Mouse (Mus musculus): Measurements from ENCODE around the gene Hif3a. TPM values are rescaled to one million over a fixed set of nuclear protein-coding genes. Genes with fewer than 3 reads are reported as not detected.

The Hif3a gene
- polyA plus RNA-seq, 1 experiment, result 1.9 TPM

GRCm38 (mm10) chr7:17002375-17003195 is 59.6 kb downstream of the Hif3a start:
- Histone ChIP-seq H3K36me3 (ENCODE audit: control insufficient read depth, insufficient read depth, low read length) (peaks cover 29% of the 10 kb centered on the region), H3K4me3 (ENCODE audit: extremely low read depth, insufficient read depth, insufficient read length) (no peak overlapping the region), H3K27me3 (ENCODE audit: control insufficient read depth, insufficient read depth, low read length) (no peaks in the 10 kb centered on the region), H3K27ac (ENCODE audit: insufficient read depth, low read length) (no peak overlapping the region), H3K4me1 (ENCODE audit: control insufficient read depth, insufficient read depth, insufficient read length) (no peaks in the 10 kb centered on the region)
- WGBS, result 21% methylated on average over 7 of the region's 7 CpGs
- TF ChIP-seq CTCF (IDR thresholded peaks at IDR 0.05; ENCODE audit: extremely low read depth, insufficient read depth, insufficient read length, insufficient replicate concordance), result peak; percentile 90; the same call in 1 of the 2 replicates
- TF ChIP-seq POLR2A (IDR thresholded peaks at IDR 0.05; ENCODE audit: low read depth, low read length), result no peak
- peak; percentile 62 to 70 for DNase-seq (ENCODE audit: low read depth in 1 of 2, low spot score in 2 of 2)

GRCm38 (mm10) chr7:16999650-17000049 is 62.6 kb downstream of the Hif3a start:
- no peak overlapping the region for H3K27ac ChIP-seq (ENCODE audit: insufficient read depth, low read length)
- TF ChIP-seq CTCF (IDR thresholded peaks at IDR 0.05; ENCODE audit: extremely low read depth, insufficient read depth, insufficient read length, insufficient replicate concordance) (peak; percentile 98), POLR2A (IDR thresholded peaks at IDR 0.05; ENCODE audit: low read depth, low read length) (no peak)
- no peaks in the 10 kb centered on the region for H3K4me1 ChIP-seq (ENCODE audit: control insufficient read depth, insufficient read depth, insufficient read length)
- H3K36me3 ChIP-seq (ENCODE audit: control insufficient read depth, insufficient read depth, low read length), result peaks cover 7% of the 10 kb centered on the region
- 33% methylated on average over 4 of the region's 4 CpGs for WGBS
- no peaks in the 10 kb centered on the region for H3K27me3 ChIP-seq (ENCODE audit: control insufficient read depth, insufficient read depth, low read length)
- no peak overlapping the region for H3K4me3 ChIP-seq (ENCODE audit: extremely low read depth, insufficient read depth, insufficient read length)
- DNase-seq (ENCODE audit: low read depth in 1 of 2, low spot score in 2 of 2), result peak; percentile 39 to 78

- no peak for DNase-seq (ENCODE audit: low read depth in 1 of 2, low spot score in 2 of 2)
- Histone ChIP-seq H3K36me3 (ENCODE audit: control insufficient read depth, insufficient read depth, low read length) (peaks cover 4% of the 10 kb centered on the region; the same call in 1 of the 2 replicates), H3K27me3 (ENCODE audit: control insufficient read depth, insufficient read depth, low read length) (no peaks in the 10 kb centered on the region), H3K4me1 (ENCODE audit: control insufficient read depth, insufficient read depth, insufficient read length) (no peaks in the 10 kb centered on the region), H3K27ac (ENCODE audit: insufficient read depth, low read length) (no peak overlapping the region), H3K4me3 (ENCODE audit: extremely low read depth, insufficient read depth, insufficient read length) (no peak overlapping the region)
- 78% methylated on average over 4 of the region's 4 CpGs for WGBS
- no peak for TF ChIP-seq POLR2A (IDR thresholded peaks at IDR 0.05; ENCODE audit: low read depth, low read length)
- TF ChIP-seq CTCF (IDR thresholded peaks at IDR 0.05; ENCODE audit: extremely low read depth, insufficient read depth, insufficient read length, insufficient replicate concordance), result no peak
Measured at GRCm38 (mm10) chr7:16999233-16999632, 63.0 kb downstream of the Hif3a start.

GRCm38 (mm10) chr7:16995345-16995744 is 66.9 kb downstream of the Hif3a start:
- H3K4me3 ChIP-seq (ENCODE audit: extremely low read depth, insufficient read depth, insufficient read length), result no peak overlapping the region
- 85% methylated on average over 4 of the region's 4 CpGs for WGBS

GRCm38 (mm10) chr7:16994400-16994799 is 67.8 kb downstream of the Hif3a start:
- 0 out of 2 replicates have a peak, but pooled peaks cover 3% of the 10 kb centered on the region for H3K27me3 ChIP-seq (ENCODE audit: control insufficient read depth, insufficient read depth, low read length)
- TF ChIP-seq CTCF (IDR thresholded peaks at IDR 0.05; ENCODE audit: extremely low read depth, insufficient read depth, insufficient read length, insufficient replicate concordance) (no peak), POLR2A (IDR thresholded peaks at IDR 0.05; ENCODE audit: low read depth, low read length) (no peak)
- WGBS, result 24% methylated on average over 20 of the region's 20 CpGs
- peak overlapping the region; percentile 22; the same call in 1 of the 2 replicates for H3K4me3 ChIP-seq (ENCODE audit: extremely low read depth, insufficient read depth, insufficient read length)
- H3K27ac ChIP-seq (ENCODE audit: insufficient read depth, low read length), result 0 out of 2 replicates have a peak overlapping the region, but pooled peaks have one; percentile 17
- peaks cover 7% of the 10 kb centered on the region; the same call in 1 of the 2 replicates for H3K4me1 ChIP-seq (ENCODE audit: control insufficient read depth, insufficient read depth, insufficient read length)
- no peaks in the 10 kb centered on the region for H3K36me3 ChIP-seq (ENCODE audit: control insufficient read depth, insufficient read depth, low read length)
- no peak for DNase-seq (ENCODE audit: low read depth in 1 of 2, low spot score in 2 of 2)

More at GRCm38 (mm10) chr7:16995345-16995744, 66.9 kb downstream of the Hif3a start:
- Histone ChIP-seq H3K27me3 (ENCODE audit: control insufficient read depth, insufficient read depth, low read length) (0 out of 2 replicates have a peak, but pooled peaks cover 3% of the 10 kb centered on the region), H3K36me3 (ENCODE audit: control insufficient read depth, insufficient read depth, low read length) (no peaks in the 10 kb centered on the region), H3K27ac (ENCODE audit: insufficient read depth, low read length) (no peak overlapping the region), H3K4me1 (ENCODE audit: control insufficient read depth, insufficient read depth, insufficient read length) (peaks cover 1% of the 10 kb centered on the region; the same call in 1 of the 2 replicates)
- DNase-seq (ENCODE audit: low read depth in 1 of 2, low spot score in 2 of 2), result no peak
- TF ChIP-seq POLR2A (IDR thresholded peaks at IDR 0.05; ENCODE audit: low read depth, low read length), result no peak
- no peak for TF ChIP-seq CTCF (IDR thresholded peaks at IDR 0.05; ENCODE audit: extremely low read depth, insufficient read depth, insufficient read length, insufficient replicate concordance)

GRCm38 (mm10) chr7:16993651-16994399 is 68.4 kb downstream of the Hif3a start:
- H3K36me3 ChIP-seq (ENCODE audit: control insufficient read depth, insufficient read depth, low read length), result no peaks in the 10 kb centered on the region
- 0 out of 2 replicates have a peak overlapping the region, but pooled peaks have one; percentile 17 for H3K27ac ChIP-seq (ENCODE audit: insufficient read depth, low read length)
- WGBS, result 12% methylated on average over 27 of the region's 27 CpGs
- TF ChIP-seq CTCF (IDR thresholded peaks at IDR 0.05; ENCODE audit: extremely low read depth, insufficient read depth, insufficient read length, insufficient replicate concordance) (no peak), POLR2A (IDR thresholded peaks at IDR 0.05; ENCODE audit: low read depth, low read length) (no peak)
- no peak for DNase-seq (ENCODE audit: low read depth in 1 of 2, low spot score in 2 of 2)
- H3K4me1 ChIP-seq (ENCODE audit: control insufficient read depth, insufficient read depth, insufficient read length), result peaks cover 7% of the 10 kb centered on the region; the same call in 1 of the 2 replicates
- H3K4me3 ChIP-seq (ENCODE audit: extremely low read depth, insufficient read depth, insufficient read length), result peak overlapping the region; percentile 22; the same call in 1 of the 2 replicates
- 0 out of 2 replicates have a peak, but pooled peaks cover 3% of the 10 kb centered on the region for H3K27me3 ChIP-seq (ENCODE audit: control insufficient read depth, insufficient read depth, low read length)
